Mouse (Mus musculus): Measurements from ENCODE around the gene Arnt2. TPM values are rescaled to one million over a fixed set of nuclear protein-coding genes. Genes with fewer than 3 reads are reported as not detected.

Arnt2 gene
- polyA plus RNA-seq, 1 experiment from 2014 or later: 96.8 TPM

DNA sequence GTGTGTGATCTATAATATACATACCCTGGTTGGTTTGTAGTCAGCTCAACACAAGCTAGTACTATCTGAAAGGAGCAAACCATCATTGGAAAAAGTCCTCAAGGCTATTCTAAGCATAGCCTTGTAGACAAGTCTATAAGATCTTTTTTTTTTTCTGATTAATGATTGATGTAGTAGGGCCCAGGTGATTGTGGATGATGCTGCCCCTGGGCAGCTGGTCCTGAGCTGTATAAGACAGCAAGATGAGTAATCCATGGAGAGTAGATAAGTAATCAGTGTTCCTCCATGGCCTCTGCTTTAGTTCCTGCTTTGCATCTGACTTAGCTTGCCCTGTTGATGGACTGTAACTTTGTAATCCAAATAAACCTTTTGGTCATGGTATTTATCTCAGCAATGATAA is 11.8 kb upstream of the Arnt2 start:
- no peaks in the 10 kb centered on the region for H3K4me1 ChIP-seq
- no peak overlapping the region for H3K4me2 ChIP-seq
- no peak overlapping the region for H3K27ac ChIP-seq
- H3K36me3 ChIP-seq (replicated peaks): no peaks in the 10 kb centered on the region
- no peak overlapping the region for H3K4me3 ChIP-seq
- no peak for ATAC-seq (replicated peaks)
- no peaks in the 10 kb centered on the region for H3K9me3 ChIP-seq
- H3K9ac ChIP-seq: no peak overlapping the region
- no peaks in the 10 kb centered on the region for H3K27me3 ChIP-seq (replicated peaks)

DNA sequence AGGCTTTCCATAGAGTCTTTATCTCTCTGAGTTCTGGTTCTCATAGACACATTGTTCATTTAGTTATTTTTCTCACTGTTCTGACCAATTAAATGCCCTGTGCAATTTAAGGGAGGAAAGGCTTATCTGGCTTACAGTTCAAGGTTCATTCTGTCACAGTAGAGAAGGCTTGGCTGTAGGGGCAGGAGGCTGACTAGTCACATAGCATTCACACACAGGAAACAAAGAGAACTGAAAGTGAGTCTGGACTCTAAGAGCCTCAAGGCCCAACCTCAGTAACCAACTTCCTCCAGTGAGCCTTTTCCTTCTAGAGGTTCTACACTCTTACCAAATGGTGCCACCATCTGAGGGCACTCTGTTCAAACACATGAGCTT is 11.3 kb upstream of the Arnt2 start:
- Histone ChIP-seq H3K9me3 (no peaks in the 10 kb centered on the region), H3K4me3 (no peak overlapping the region), H3K9ac (no peak overlapping the region), H3K4me2 (no peak overlapping the region), H3K4me1 (no peaks in the 10 kb centered on the region), H3K36me3 (replicated peaks) (no peaks in the 10 kb centered on the region), H3K27me3 (replicated peaks) (no peaks in the 10 kb centered on the region), H3K27ac (no peak overlapping the region)
- no peak for ATAC-seq (replicated peaks)

DNA sequence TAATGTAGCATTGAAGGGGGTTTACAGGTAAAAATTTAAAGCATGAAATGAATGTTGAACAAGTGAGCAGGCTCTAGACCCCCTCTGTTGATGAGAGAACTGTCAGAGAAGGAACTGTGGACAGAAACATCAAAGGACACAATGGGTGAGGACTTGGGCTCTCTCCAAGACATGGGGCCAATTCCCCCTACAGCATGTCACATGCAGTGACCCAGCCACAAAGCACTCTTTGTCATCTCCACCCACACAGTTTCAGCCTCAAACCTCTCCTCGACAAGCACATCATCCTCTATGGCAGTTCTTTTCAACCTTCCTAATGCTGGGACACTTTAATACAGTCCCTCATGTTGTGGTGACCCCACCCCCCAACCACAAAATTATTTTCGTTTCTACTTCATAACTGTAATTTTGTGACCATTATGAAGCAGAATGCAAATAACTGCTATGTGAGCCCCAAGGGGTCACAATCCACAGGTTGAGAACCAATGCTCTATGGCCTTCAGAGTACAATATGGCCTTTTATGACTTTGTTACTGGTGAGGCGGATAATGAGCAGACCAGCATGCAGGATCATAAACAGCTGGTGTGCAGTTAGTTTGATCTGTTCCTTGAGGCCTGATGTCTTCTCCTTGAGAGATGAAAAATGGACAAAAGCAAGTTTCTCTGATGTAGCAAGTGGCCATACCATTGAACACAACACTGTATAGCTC is 10.8 kb upstream of the Arnt2 start:
- 61% methylated on average over 3 of the region's 3 CpGs for WGBS
- Histone ChIP-seq H3K27ac (no peak overlapping the region), H3K4me3 (no peak overlapping the region), H3K4me1 (no peaks in the 10 kb centered on the region), H3K27me3 (replicated peaks) (no peaks in the 10 kb centered on the region), H3K9me3 (no peaks in the 10 kb centered on the region), H3K4me2 (no peak overlapping the region), H3K36me3 (replicated peaks) (no peaks in the 10 kb centered on the region), H3K9ac (no peak overlapping the region)
- no peak for ATAC-seq (replicated peaks)

- Histone ChIP-seq H3K4me3 (no peak overlapping the region), H3K27ac (no peak overlapping the region), H3K36me3 (replicated peaks) (no peaks in the 10 kb centered on the region), H3K9me3 (no peaks in the 10 kb centered on the region), H3K9ac (no peak overlapping the region), H3K27me3 (replicated peaks) (no peaks in the 10 kb centered on the region), H3K4me2 (no peak overlapping the region), H3K4me1 (no peaks in the 10 kb centered on the region)
- no peak for ATAC-seq (replicated peaks)
Observed at GRCm38 (mm10) chr7:84417441-84417840, 7.5 kb upstream of the Arnt2 start.

DNA sequence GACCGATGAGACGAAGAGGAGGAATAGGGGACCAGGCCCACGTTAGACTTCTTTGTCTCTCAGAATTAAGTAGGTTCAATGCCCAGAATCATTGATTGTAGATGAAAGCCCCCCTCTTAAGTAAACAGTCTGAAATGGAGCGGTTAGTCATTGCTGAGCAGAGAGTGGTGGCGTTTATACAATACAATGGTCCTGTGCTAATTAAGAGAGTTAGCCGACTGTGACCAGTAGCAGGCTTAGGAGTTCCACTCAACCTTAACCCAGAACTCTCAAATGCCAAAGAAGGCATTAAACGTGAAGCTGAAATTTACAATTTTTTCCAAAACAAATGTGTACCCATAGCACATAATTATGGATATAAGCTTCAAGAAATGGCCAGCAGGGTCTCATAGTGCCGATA is 2.6 kb upstream of the Arnt2 start:
- Histone ChIP-seq H3K9ac (no peak overlapping the region), H3K4me2 (no peak overlapping the region), H3K4me3 (no peak overlapping the region), H3K4me1 (peaks cover 27% of the 10 kb centered on the region), H3K27me3 (replicated peaks) (no peaks in the 10 kb centered on the region), H3K27ac (no peak overlapping the region), H3K36me3 (replicated peaks) (no peaks in the 10 kb centered on the region), H3K9me3 (no peaks in the 10 kb centered on the region)
- WGBS: 32% methylated on average over 8 of the region's 8 CpGs
- ATAC-seq (replicated peaks): no peak

- no peaks in the 10 kb centered on the region for H3K36me3 ChIP-seq (replicated peaks)
- H3K4me3 ChIP-seq: peak overlapping the region; percentile 80
- under 1% methylated on average over 39 of the region's 39 CpGs for WGBS
- peak overlapping the region; percentile 97 for H3K9ac ChIP-seq
- no peaks in the 10 kb centered on the region for H3K9me3 ChIP-seq
- peak overlapping the region; percentile 76 for H3K4me2 ChIP-seq
- H3K27me3 ChIP-seq (replicated peaks): no peaks in the 10 kb centered on the region
- peak; percentile 82 for ATAC-seq (replicated peaks)
- H3K27ac ChIP-seq: peak overlapping the region; percentile 97
- H3K4me1 ChIP-seq: peaks cover 39% of the 10 kb centered on the region
Observed at GRCm38 (mm10) chr7:84409241-84409895, 608 bp downstream of the Arnt2 start.

DNA sequence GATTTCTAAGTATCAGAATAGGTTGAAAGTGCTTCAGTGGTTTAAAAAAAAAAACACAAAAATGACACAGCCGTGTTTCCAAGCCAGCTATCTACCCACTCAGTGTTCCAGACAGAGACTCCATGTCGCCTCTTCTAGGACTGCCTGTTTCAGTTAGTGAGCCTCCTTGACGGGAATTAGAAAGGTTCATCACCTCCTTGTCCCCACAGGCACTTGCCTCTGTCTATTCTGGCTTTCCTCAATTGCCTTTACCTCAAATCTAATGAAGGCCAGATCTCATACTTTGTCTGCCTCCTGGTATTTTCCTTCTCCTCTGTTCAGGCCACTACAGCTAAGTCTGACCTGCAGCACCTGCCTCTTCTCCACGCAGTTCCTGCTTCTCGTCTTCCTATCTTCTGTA is 1.7 kb downstream of the Arnt2 start:
- H3K36me3 ChIP-seq (replicated peaks): no peaks in the 10 kb centered on the region
- H3K9me3 ChIP-seq: no peaks in the 10 kb centered on the region
- no peaks in the 10 kb centered on the region for H3K27me3 ChIP-seq (replicated peaks)
- H3K9ac ChIP-seq: no peak overlapping the region; the same call in 1 of the 2 replicates
- no peak overlapping the region for H3K27ac ChIP-seq
- peak overlapping the region; percentile 76 for H3K4me2 ChIP-seq
- peak overlapping the region; percentile 80 for H3K4me3 ChIP-seq
- WGBS: 70% methylated on average over 5 of the region's 5 CpGs
- H3K4me1 ChIP-seq: peaks cover 50% of the 10 kb centered on the region
- ATAC-seq (replicated peaks): no peak

DNA sequence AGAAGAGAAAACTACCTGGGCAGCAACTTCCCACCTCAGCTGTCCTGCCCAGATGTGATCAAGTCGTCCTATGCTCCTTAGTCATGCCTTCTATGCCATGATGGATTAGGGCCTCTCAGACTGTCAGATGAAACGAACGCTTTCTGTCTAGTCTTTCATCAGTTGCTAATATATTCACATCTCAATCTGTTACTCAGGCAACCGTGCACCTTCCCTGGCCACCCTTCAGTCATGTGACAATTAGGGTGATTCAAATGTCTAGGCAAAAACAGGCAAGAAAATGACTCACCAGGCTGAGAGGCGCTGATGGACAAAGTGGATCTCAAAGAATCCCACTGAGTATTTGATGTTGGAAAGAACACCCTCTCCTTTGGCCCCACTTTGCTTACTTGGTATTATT is 6.6 kb downstream of the Arnt2 start:
- WGBS: 10% methylated on average over 5 of the region's 5 CpGs
- peak overlapping the region; percentile 10; the same call in 1 of the 2 replicates for H3K4me2 ChIP-seq
- H3K9ac ChIP-seq: no peak overlapping the region
- peak; percentile 53 for ATAC-seq (replicated peaks)
- peaks cover 61% of the 10 kb centered on the region for H3K4me1 ChIP-seq
- no peaks in the 10 kb centered on the region for H3K27me3 ChIP-seq (replicated peaks)
- H3K4me3 ChIP-seq: no peak overlapping the region
- H3K9me3 ChIP-seq: no peaks in the 10 kb centered on the region
- peak overlapping the region; percentile 8; the same call in 1 of the 2 replicates for H3K27ac ChIP-seq
- H3K36me3 ChIP-seq (replicated peaks): no peaks in the 10 kb centered on the region

DNA sequence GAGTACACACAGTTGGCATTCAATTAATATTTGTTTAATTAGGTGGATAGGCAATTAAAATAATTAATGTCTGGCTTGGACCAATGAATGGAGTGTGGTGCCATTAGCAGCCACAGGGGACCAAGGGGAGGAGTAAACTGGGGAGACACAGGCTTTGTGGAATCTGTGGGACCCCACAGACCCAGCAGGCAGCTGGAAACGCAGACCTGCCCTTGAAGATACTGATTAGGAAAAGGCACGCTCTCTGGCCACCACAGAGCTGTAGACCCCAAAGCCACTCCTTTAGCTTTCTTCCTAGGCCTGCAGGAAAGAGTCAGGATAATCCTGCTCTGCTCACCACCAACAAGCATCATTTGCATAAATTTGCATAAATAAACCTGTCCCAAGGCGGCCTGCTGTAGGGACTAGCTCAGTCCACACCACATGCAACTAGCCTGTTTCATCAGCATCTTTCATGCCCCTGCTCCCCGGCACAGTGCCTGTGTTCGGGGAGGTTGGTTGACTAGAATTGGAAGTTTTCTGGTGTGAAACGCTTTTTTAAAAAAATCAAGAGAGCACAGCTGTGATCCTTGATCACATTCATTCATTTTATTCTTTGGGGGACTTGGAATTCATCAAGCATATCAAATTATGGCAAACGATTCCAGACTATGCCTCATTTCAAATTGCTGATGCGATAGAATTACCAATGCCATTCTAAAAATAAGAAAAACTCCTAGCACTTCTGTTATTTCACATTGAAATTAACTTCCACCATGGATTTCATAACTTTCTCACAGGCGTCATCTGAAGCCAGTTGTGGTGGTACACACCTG is 8.1 kb downstream of the Arnt2 start:
- WGBS: 23% methylated on average over 9 of the region's 9 CpGs
- H3K9me3 ChIP-seq: no peaks in the 10 kb centered on the region
- no peak overlapping the region for H3K9ac ChIP-seq
- H3K4me1 ChIP-seq: peaks cover 56% of the 10 kb centered on the region
- no peaks in the 10 kb centered on the region for H3K27me3 ChIP-seq (replicated peaks)
- H3K27ac ChIP-seq: peak overlapping the region; percentile 65
- H3K36me3 ChIP-seq (replicated peaks): no peaks in the 10 kb centered on the region
- no peak overlapping the region; the same call in 1 of the 2 replicates for H3K4me2 ChIP-seq
- ATAC-seq (replicated peaks): peak; percentile 81
- H3K4me3 ChIP-seq: no peak overlapping the region

DNA sequence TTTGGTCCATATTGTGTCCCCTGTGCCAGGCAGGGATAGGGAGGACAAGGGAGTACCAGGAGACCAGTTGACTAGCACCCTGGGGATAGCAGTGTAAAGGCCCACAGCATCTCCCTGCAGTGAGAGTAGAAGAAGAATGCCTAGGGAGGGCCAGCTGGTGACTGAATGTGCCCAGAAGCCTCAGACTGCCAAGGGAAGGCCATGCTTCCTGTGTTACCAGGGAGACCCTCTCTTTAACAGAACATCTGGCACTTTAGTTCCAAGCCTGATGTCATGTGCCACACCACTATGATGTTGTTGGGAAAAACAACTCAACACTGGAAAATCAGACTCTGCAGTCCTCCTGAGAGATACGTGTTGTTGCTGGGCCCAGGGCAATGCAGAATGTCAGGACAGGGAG is 12.7 kb downstream of the Arnt2 start:
- Histone ChIP-seq H3K4me1 (peaks cover 31% of the 10 kb centered on the region), H3K4me3 (no peak overlapping the region), H3K27ac (0 out of 2 replicates have a peak overlapping the region, but pooled peaks have one; percentile 21), H3K36me3 (replicated peaks) (no peaks in the 10 kb centered on the region), H3K9ac (no peak overlapping the region), H3K4me2 (no peak overlapping the region), H3K27me3 (replicated peaks) (no peaks in the 10 kb centered on the region), H3K9me3 (no peaks in the 10 kb centered on the region)
- ATAC-seq (replicated peaks): no peak
- 63% methylated on average over 1 of the region's 1 CpGs for WGBS

DNA sequence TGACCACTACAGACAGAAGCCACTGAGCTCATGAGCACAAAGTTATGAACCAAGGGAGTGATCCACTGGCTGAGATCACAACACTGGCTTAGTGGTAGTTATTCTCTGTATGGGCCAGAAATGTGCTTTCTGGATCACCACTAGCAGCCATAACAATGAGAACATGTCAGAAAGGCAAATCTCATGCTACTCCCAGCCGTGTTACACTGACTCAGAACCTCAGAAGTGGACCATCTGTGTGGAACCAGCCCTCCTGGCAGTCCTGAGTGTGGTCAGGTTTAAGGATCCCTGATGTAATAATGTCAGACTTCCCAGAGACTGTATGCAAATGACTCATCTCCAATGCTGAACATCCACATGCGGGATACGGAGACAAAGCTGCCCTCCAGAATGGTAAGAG is 13.4 kb downstream of the Arnt2 start:
- 91% methylated on average over 3 of the region's 3 CpGs for WGBS
- H3K4me1 ChIP-seq: peaks cover 23% of the 10 kb centered on the region
- no peak for ATAC-seq (replicated peaks)
- no peaks in the 10 kb centered on the region for H3K27me3 ChIP-seq (replicated peaks)
- H3K27ac ChIP-seq: no peak overlapping the region
- no peak overlapping the region for H3K9ac ChIP-seq
- H3K4me2 ChIP-seq: no peak overlapping the region
- no peaks in the 10 kb centered on the region for H3K9me3 ChIP-seq
- H3K36me3 ChIP-seq (replicated peaks): no peaks in the 10 kb centered on the region
- H3K4me3 ChIP-seq: no peak overlapping the region

DNA sequence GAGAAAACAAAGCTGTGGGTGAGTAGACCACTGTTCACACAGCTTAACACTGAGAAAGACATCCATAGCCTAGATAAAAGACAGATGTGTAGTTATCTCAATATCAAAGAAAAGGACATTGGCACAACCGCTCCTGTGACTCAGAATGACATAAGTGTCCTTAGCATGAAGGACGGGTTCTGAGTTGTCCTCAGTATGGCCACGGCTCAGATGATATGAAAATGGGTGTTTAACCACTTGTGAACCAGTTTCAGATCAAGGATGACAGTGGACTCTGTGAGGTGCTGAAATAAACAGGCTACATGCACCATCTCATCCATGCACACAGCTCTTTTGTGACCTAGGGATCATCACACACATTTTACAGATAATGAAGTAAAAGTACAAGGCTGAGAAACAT is 22.1 kb downstream of the Arnt2 start:
- H3K9me3 ChIP-seq: no peaks in the 10 kb centered on the region
- no peak overlapping the region for H3K9ac ChIP-seq
- H3K36me3 ChIP-seq (replicated peaks): no peaks in the 10 kb centered on the region
- 76% methylated on average over 3 of the region's 3 CpGs for WGBS
- H3K4me2 ChIP-seq: no peak overlapping the region
- no peak overlapping the region for H3K4me3 ChIP-seq
- H3K27ac ChIP-seq: no peak overlapping the region
- no peak for ATAC-seq (replicated peaks)
- H3K27me3 ChIP-seq (replicated peaks): no peaks in the 10 kb centered on the region
- H3K4me1 ChIP-seq: no peaks in the 10 kb centered on the region

Measured in midbrain, embryonic 15.5 days (tissue).